In genomic region chr13:51918781-51919170, GRCm38 (mm10) we compare ENCODE assay signal across 9 mouse cellular contexts.
A peak's percentile ranks its signal among the peaks of the same experiment; 100 is the strongest.
DNase-seq lines count a peak whose midpoint lies in the region; ATAC-seq lines count a peak whose summit lies in the region.
"Had no signal": no experiment of that assay in that cellular context is flagged by ENCODE, and none has a peak within 500 bp of the region (broad histone marks: within the 10 kb centered on the region; RNA-seq: fewer than 3 reads in every experiment).

No protein-coding gene starts in this region.

- ATAC-seq in hindbrain, embryonic 15.5 days (ENCODE audit: low FRiP score, low read depth) = no peak
- peak; percentile 44 for ATAC-seq in midbrain, embryonic 13.5 days

- H3K27me3 ChIP-seq in embryonic facial prominence, embryonic 10.5 days (replicated peaks; ENCODE audit: low read depth, poor library complexity, severe bottlenecking) = peaks cover 97% of the 10 kb centered on the region
- H3K27me3 ChIP-seq in hindbrain, embryonic 15.5 days = 0 out of 2 replicates have a peak, but pooled peaks cover 5% of the 10 kb centered on the region
- H3K27me3 ChIP-seq in midbrain, embryonic 13.5 days = peaks cover 61% of the 10 kb centered on the region

- no peak overlapping the region for H3K4me2 ChIP-seq in hindbrain, embryonic 15.5 days
- peak overlapping the region; percentile 7 for H3K4me2 ChIP-seq in midbrain, embryonic 13.5 days (replicated peaks)

- no peak overlapping the region; the same call in 1 of the 2 replicates for H3K4me3 ChIP-seq in embryonic facial prominence, embryonic 10.5 days
- no peak overlapping the region for H3K4me3 ChIP-seq in hindbrain, embryonic 15.5 days
- H3K4me3 ChIP-seq in midbrain, embryonic 13.5 days (replicated peaks) = no peak overlapping the region
- H3K4me3 ChIP-seq: heart, adult 2 months; megakaryocyte, embryonic 14.5 days had no signal

- no peak overlapping the region for H3K9ac ChIP-seq in hindbrain, embryonic 15.5 days
- 0 out of 2 replicates have a peak overlapping the region, but pooled peaks have one; percentile 39 for H3K9ac ChIP-seq in midbrain, embryonic 13.5 days (replicated peaks)

- DNase-seq in ZHBTc4 (ENCODE audit: low read depth, low spot score) = peak; percentile 26
- peak; percentile 57 for DNase-seq in embryonic facial prominence, embryonic 10.5 days (ENCODE audit: low spot score)
- no peak for DNase-seq in thymus, postnatal 0 days (ENCODE audit: low spot score)
- DNase-seq in right cerebral cortex, postnatal 36 days (ENCODE audit: low spot score in 2 of 2) = no peak
- no peak for DNase-seq in layer of hippocampus, adult 9-10 months (ENCODE audit: low spot score)
- DNase-seq: heart, adult 2 months had no signal

- no peaks in the 10 kb centered on the region for H3K36me3 ChIP-seq in embryonic facial prominence, embryonic 10.5 days (replicated peaks)
- no peaks in the 10 kb centered on the region for H3K36me3 ChIP-seq in hindbrain, embryonic 15.5 days
- H3K36me3 ChIP-seq in midbrain, embryonic 13.5 days = no peaks in the 10 kb centered on the region

- WGBS in embryonic facial prominence, embryonic 10.5 days = 5% methylated on average over 10 of the region's 10 CpGs
- 15% methylated on average over 10 of the region's 10 CpGs for WGBS in hindbrain, embryonic 15.5 days
- 2% methylated on average over 10 of the region's 10 CpGs for WGBS in midbrain, embryonic 13.5 days

- peak overlapping the region; percentile 82 for H3K27ac ChIP-seq in embryonic facial prominence, embryonic 10.5 days (replicated peaks)
- peak overlapping the region; percentile 68 for H3K27ac ChIP-seq in hindbrain, embryonic 15.5 days (replicated peaks)
- peak overlapping the region; percentile 84 for H3K27ac ChIP-seq in midbrain, embryonic 13.5 days
- H3K27ac ChIP-seq: heart, adult 2 months had no signal

- H3K9me3 ChIP-seq in embryonic facial prominence, embryonic 10.5 days = no peaks in the 10 kb centered on the region
- no peaks in the 10 kb centered on the region for H3K9me3 ChIP-seq in hindbrain, embryonic 15.5 days
- H3K9me3 ChIP-seq in midbrain, embryonic 13.5 days = no peaks in the 10 kb centered on the region

- H3K4me1 ChIP-seq in embryonic facial prominence, embryonic 10.5 days = peaks cover 66% of the 10 kb centered on the region
- H3K4me1 ChIP-seq in hindbrain, embryonic 15.5 days (replicated peaks) = peaks cover 55% of the 10 kb centered on the region
- peaks cover 53% of the 10 kb centered on the region for H3K4me1 ChIP-seq in midbrain, embryonic 13.5 days (replicated peaks)

Comparison
In these comparisons a context has a peak if more than half of its experiments do, and no peak if none do; other contexts are left out.
1. DNase-seq: peak in ZHBTc4 (single experiment) and embryonic facial prominence, embryonic 10.5 days (single experiment); none in thymus, postnatal 0 days (single experiment), right cerebral cortex, postnatal 36 days (0 of 2) and layer of hippocampus, adult 9-10 months (single experiment).
2. Peak in every context shown above with its lines, with median percentiles within 50 percentile points of each other: H3K27ac ChIP-seq.